Mouse (Mus musculus) c-Kit-negative CD71-positive TER-119-positive erythroid progenitor cells, embryonic 14.5 days (primary cell): ENCODE results near the gene Gm12794.
"Not testable (repeated sequence)": the region's sequence is repeated elsewhere in the genome, so short reads cannot be mapped to it uniquely, and the experiment has no call there.

Experiments used
- DNase-seq: peaks from one replicate; pipeline ENCODE4 v3.0.0-alpha.2; 2013; ENCODE audit warnings: low read depth, low spot score

Gm12794 gene

GRCm38 (mm10) chr4:101940107-101940506, at the start of gene Gm12794:
Gene Gm12794, plus strand, starts transcription at chr4:101940407.
- DNase-seq: not testable (repeated sequence)

GRCm38 (mm10) chr4:101893656-101894420, 46.4 kb upstream of the Gm12794 start, which contains the start of gene C130073F10Rik:
Gene C130073F10Rik, minus strand, starts transcription at chr4:101893789.
- no peak for DNase-seq

DNA sequence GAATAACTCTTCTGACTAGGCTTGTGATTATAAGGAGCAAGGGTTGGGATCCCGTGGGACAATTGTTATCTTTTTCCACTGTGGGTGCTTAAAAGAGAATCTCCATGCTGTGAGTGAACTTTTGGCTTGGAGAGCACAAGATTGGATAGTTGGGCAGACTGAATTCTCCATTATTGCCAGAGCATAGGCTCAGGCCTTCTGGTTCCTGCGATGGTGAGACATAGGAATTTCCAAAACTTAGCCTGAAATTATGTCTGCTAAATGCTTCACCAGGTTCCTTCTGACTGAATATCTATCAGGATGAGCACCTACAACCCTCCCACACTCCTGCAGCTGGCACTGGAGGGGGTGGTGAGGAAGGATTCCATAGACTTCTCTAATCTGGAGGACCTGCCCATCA, 31.4 kb upstream of the Gm12794 start, which contains the start of gene Gm12800:
TSS of gene Gm12800 (plus strand) at position 301 of the 400 bp plus-strand sequence.
- DNase-seq: not testable (repeated sequence)

- DNase-seq: not testable (repeated sequence)
These were observed 40.7 kb downstream of the Gm12794 start, which contains the start of gene Gm12790 for GRCm38 (mm10) chr4:101980949-101981348. Gene Gm12790, minus strand, starts transcription at chr4:101981049.

DNA sequence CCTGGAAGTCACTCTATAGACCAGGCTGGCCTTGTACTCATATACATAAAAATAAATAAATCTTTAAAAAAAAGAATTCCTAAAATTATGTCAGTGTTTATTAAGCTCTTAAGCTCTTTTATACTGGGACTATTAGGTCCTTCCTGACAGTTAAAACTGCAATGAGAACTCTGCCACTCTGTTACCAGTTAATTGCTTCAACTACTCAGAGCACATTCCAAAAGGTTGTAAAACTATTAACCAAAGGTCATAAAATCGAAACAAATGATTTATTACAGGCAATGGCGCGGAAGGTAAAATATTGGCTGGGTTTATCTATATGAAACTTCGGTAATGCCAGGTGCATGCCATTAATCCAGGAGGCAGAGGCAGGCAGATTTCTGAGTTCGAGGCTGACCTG, 45.5 kb downstream of the Gm12794 start:
- DNase-seq: no peak

DNA sequence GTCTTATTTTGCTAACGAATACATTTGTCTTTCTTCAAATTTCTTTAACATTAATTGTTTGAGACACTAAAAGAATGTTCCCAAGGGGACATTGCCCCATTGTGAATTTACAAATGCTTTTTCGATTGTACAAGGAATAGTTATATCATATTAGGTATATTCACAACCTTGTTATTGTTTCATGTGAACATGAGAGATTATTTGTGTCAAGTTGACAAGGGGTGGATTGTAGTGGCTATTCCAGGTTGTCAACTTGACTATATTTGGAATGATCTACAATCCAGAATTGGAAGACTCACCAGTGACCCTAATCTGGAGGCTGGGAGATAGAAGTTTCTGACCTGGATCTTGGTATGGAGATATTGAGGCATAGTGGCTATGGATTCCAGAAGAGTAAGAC, 46.1 kb downstream of the Gm12794 start, which contains the start of gene Gm12789:
TSS of gene Gm12789 (plus strand) at position 301 of the 400 bp plus-strand sequence.
- DNase-seq: not testable (repeated sequence)
